Mouse (Mus musculus): ENCODE results near the gene Nfkb1.

DNA sequence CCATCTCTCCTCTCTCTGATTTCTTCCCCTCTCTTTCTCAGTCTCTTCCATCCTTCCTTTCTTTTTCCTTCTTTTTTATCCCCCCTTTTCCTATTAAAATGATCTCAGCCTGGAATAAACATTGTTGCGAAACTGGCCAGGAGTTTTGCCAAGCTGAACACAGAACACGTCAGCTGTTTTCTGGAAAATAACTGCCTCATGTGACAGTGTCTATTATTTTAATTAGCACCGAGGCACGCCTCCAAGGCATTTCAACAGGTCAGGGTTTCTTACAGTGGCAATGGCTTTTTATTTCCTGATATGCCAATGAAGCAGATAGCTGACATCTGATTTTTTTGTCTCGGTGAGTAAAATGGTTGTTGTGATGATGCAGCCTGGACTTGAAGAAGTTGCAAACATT lies 38.2 kb upstream of the Nfkb1 start:
- no peak for TF ChIP-seq EP300 (IDR thresholded peaks at IDR 0.05; ENCODE audit: low read depth)
- TF ChIP-seq CTCF (IDR thresholded peaks at IDR 0.05; ENCODE audit: low read depth), result no peak
